Mouse (Mus musculus) bone marrow macrophage, adult 2 months (primary cell): ENCODE results near the gene Slc45a3.

ENCODE experiments used
- CTCF ChIP-seq: IDR thresholded peaks from 2 replicates; pipeline ENCODE4 v1.5.1; 2012; ENCODE audit warnings: low read depth, mild to moderate bottlenecking, low read length, moderate library complexity
- POLR2A ChIP-seq: IDR thresholded peaks from 2 replicates; pipeline ENCODE4 v1.6.1; 2012; ENCODE audit warnings: mild to moderate bottlenecking, low read depth, low read length, borderline replicate concordance

DNA sequence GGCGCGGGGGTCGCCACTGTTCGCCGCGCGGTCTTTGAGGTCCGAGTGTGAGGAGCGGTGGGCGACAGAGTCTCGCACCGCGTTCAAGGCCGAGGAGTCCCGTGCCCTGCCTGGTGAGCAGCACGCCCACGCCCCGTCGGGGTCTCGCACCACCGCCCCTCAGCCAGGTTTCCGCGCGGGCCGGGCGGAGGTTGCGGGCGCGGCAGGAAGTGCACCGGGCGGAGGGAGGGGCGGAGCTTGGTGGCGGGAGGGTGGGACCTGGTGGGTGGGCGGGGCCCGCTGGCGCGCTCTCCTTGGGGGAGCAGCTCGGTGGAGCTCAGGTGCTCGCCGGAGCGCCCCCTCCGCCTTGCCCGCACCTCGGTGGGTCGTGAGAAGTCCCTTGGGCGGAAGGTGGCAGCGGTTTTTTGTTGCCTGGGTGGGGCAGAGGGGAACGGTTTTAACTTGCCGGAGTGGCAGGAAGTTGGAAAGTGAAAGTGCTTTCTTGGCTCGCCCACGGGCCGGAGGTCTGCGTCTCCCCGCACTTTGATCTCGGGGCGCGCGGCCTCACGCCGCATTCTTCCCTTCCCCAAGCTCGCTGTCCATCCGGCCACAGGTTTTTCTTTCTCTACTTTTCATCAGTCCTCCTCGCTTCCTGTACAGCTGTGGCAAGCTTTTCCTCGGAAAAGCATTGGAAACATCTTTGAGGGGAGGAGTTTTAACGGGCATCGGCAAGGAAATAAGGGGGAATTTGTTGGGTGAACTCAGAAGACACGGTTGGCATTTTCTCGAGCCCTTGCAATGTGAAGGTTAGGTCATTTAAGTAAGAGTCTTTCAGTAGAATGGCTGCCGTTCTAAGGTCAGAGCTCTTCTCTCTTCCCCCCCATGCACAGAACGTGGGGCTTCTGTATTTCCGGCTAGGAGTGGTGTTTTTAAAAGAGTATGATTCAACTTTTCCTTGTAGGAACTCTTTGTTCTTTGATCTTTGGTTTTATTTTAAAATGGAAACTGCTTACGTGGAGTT, 45.4 kb downstream of the Slc45a3 start:
- TF ChIP-seq POLR2A (no peak; the same call in 1 of the 2 replicates), CTCF (no peak)
